Mouse (Mus musculus) stomach, embryonic 15.5 days (tissue): ENCODE measurements at regions not wholly inside any gene's neighbourhood (a gene's known extent, or its start where the extent isn't known, plus 50 kb on each side); places are given as distances from the start of the nearest gene placed in this dataset.
"Not testable (repeated sequence)": the region's sequence is repeated elsewhere in the genome, so short reads cannot be mapped to it uniquely, and the experiment has no call there.

Experiments used
- ATAC-seq: fragments of 200-750 bp; cut with Nextera tagmentation; 2 replicates; pipeline ENCODE4 v1.8.0; 2017; ENCODE audit warnings: low read depth, moderate number of reproducible peaks, moderate TSS enrichment; ENCODE audit not compliant: insufficient read depth, low FRiP score
- H3K27ac ChIP-seq: fragments of 300-500 bp; sonication (generic); 2 replicates; pipeline ENCODE4 v1.5.1; 2015; ENCODE audit warnings: mild to moderate bottlenecking, inconsistent platforms
- H3K27me3 ChIP-seq: fragments of 300-500 bp; sonication (generic); replicated peaks from 2 replicates; pipeline ENCODE4 v1.6.1; 2015; ENCODE audit warnings: inconsistent platforms
- H3K36me3 ChIP-seq: fragments of 300-500 bp; sonication (generic); 2 replicates; pipeline ENCODE4 v1.6.1; 2015; ENCODE audit warnings: inconsistent platforms
- H3K4me1 ChIP-seq: fragments of 300-500 bp; sonication (generic); 2 replicates; pipeline ENCODE4 v1.6.1; 2015; ENCODE audit warnings: inconsistent platforms
- H3K4me2 ChIP-seq: fragments of 300-500 bp; sonication (generic); 2 replicates; pipeline ENCODE4 v1.6.1; 2015; ENCODE audit warnings: mild to moderate bottlenecking, inconsistent platforms
- H3K4me3 ChIP-seq: fragments of 300-500 bp; sonication (generic); replicated peaks from 2 replicates; pipeline ENCODE4 v1.5.1; 2015; ENCODE audit warnings: inconsistent platforms
- H3K9ac ChIP-seq: fragments of 300-500 bp; sonication (generic); 2 replicates; pipeline ENCODE4 v1.6.1; 2015; ENCODE audit warnings: inconsistent platforms
- H3K9me3 ChIP-seq: fragments of 300-500 bp; sonication (generic); 2 replicates; pipeline ENCODE4 v1.6.1; 2016; ENCODE audit warnings: inconsistent platforms
- WGBS: fragments of 180-500 bp; shearing (Covaris S2); methylation state at CpG from one replicate; pipeline ENCODE4 v1.1.7; 2015; 5-methylcytosine and 5-hydroxymethylcytosine counted together

DNA sequence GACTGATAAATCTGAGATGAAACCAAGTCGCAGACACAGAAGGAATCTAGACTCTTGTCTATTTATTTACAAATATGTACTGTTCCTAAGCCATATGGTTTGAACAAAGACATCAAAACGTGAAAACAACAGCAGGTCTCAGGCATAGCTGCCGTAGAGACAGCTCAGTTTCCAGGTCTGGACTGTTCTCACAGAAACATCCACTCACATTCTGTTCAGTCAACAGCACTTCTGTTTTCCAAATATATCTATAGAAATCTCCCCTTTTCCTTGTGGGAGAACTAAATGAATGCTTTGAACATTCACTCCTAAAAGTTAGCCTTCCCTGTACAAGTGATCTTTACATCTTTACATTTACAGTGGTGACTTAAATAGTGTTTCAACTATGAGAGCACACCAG is 156.8 kb upstream of the Slc13a1 start:
- Histone ChIP-seq H3K4me2 (no peak overlapping the region), H3K9me3 (no peaks in the 10 kb centered on the region), H3K36me3 (no peaks in the 10 kb centered on the region), H3K27me3 (no peaks in the 10 kb centered on the region), H3K4me1 (no peaks in the 10 kb centered on the region), H3K9ac (no peak overlapping the region), H3K4me3 (no peak overlapping the region), H3K27ac (no peak overlapping the region)
- no peak for ATAC-seq
- 74% methylated on average over 3 of the region's 3 CpGs for WGBS

- no peaks in the 10 kb centered on the region for H3K4me1 ChIP-seq
- no peaks in the 10 kb centered on the region for H3K36me3 ChIP-seq
- ATAC-seq, result no peak
- no peaks in the 10 kb centered on the region for H3K9me3 ChIP-seq
- H3K9ac ChIP-seq, result no peak overlapping the region
- WGBS, result 73% methylated on average over 3 of the region's 3 CpGs
- H3K27me3 ChIP-seq, result no peaks in the 10 kb centered on the region
- no peak overlapping the region for H3K4me2 ChIP-seq
- no peak overlapping the region for H3K27ac ChIP-seq
- H3K4me3 ChIP-seq, result no peak overlapping the region
Measured at GRCm38 (mm10) chr6:24322371-24322770, 154.5 kb upstream of the Slc13a1 start.

DNA sequence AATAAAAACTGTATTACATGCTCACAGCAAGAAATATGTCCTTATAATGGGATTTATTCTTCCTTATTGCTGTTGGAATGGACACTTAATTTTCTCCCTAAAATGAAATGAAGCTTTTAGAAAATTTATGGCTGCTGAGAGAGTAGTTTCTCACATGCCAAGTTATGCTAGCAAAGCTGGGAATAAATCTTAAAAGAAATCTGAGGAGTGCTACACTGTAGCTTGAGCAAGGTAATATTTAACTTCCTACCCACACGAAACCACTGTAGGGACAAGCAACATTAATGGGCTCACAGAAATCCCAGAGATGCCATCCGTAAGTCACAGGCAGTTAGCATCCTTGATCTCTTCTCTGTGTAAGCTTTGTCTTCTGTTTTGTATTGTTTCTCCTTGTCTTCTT is 151.0 kb upstream of the Slc13a1 start:
- no peak overlapping the region for H3K27ac ChIP-seq
- no peaks in the 10 kb centered on the region for H3K27me3 ChIP-seq
- H3K36me3 ChIP-seq, result no peaks in the 10 kb centered on the region
- ATAC-seq, result no peak
- H3K9me3 ChIP-seq, result no peaks in the 10 kb centered on the region
- 57% methylated on average over 2 of the region's 2 CpGs for WGBS
- no peak overlapping the region for H3K9ac ChIP-seq
- no peak overlapping the region for H3K4me2 ChIP-seq
- no peaks in the 10 kb centered on the region for H3K4me1 ChIP-seq
- no peak overlapping the region for H3K4me3 ChIP-seq

DNA sequence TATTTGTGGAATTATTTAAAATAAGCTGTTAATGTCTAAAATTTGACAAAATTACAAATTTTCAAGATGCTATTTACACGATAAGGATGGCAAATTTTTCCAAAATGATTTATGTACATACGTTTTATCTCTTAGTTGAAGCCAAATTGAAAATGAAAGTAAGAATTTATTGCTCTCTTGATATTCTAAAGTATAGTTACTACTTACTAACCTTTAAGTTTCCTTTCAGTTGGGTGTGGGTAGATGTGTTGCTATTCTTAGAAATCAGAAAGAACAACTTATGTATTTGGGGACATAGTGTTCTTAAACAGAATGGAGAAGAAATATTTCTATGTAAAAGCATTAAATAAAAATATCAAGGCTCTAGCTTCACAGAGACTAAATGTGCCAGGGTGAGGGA is 142.8 kb upstream of the Slc13a1 start:
- Histone ChIP-seq H3K9ac (no peak overlapping the region), H3K4me1 (no peaks in the 10 kb centered on the region), H3K36me3 (no peaks in the 10 kb centered on the region), H3K27ac (no peak overlapping the region), H3K9me3 (no peaks in the 10 kb centered on the region), H3K4me3 (no peak overlapping the region), H3K27me3 (no peaks in the 10 kb centered on the region), H3K4me2 (no peak overlapping the region)
- 67% methylated on average over 2 of the region's 2 CpGs for WGBS
- no peak for ATAC-seq

DNA sequence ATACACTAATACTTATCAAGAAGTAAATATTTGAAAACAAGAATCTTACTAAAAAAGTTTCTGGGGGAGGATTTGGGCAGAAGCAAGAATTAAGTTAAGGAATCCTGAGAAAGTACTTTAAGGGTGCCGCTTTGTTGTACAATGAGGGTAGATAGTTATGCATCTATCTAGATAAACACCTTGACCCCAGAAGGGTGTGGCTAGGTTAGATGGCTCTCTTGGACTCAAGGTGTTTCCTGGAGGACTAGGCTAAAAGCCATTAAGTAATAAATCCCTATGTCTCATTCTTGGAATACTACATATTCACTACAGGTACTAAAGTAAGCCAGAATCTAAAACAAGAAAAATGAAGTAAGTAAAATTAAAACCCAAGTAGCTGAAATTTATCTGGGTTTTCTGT is 141.9 kb upstream of the Slc13a1 start:
- Histone ChIP-seq H3K4me2 (no peak overlapping the region), H3K9ac (no peak overlapping the region), H3K36me3 (no peaks in the 10 kb centered on the region), H3K4me1 (no peaks in the 10 kb centered on the region), H3K27ac (no peak overlapping the region), H3K9me3 (no peaks in the 10 kb centered on the region), H3K27me3 (no peaks in the 10 kb centered on the region), H3K4me3 (no peak overlapping the region)
- no peak for ATAC-seq
- WGBS, result 76% methylated on average over 1 of the region's 1 CpGs

- Histone ChIP-seq H3K4me2 (no peak overlapping the region), H3K27ac (no peak overlapping the region), H3K9ac (no peak overlapping the region), H3K9me3 (no peaks in the 10 kb centered on the region), H3K4me1 (no peaks in the 10 kb centered on the region), H3K4me3 (no peak overlapping the region), H3K27me3 (no peaks in the 10 kb centered on the region), H3K36me3 (no peaks in the 10 kb centered on the region)
- no peak for ATAC-seq
- WGBS, result 75% methylated on average over 4 of the region's 4 CpGs
Measured at GRCm38 (mm10) chr6:24301681-24302080, 133.8 kb upstream of the Slc13a1 start.

- Histone ChIP-seq H3K27me3 (no peaks in the 10 kb centered on the region), H3K4me3 (no peak overlapping the region), H3K9ac (no peak overlapping the region), H3K9me3 (no peaks in the 10 kb centered on the region), H3K4me1 (no peaks in the 10 kb centered on the region), H3K36me3 (no peaks in the 10 kb centered on the region), H3K4me2 (no peak overlapping the region), H3K27ac (no peak overlapping the region)
- 85% methylated on average over 2 of the region's 2 CpGs for WGBS
- ATAC-seq, result no peak
Measured at GRCm38 (mm10) chr6:24301146-24301545, 133.3 kb upstream of the Slc13a1 start.

DNA sequence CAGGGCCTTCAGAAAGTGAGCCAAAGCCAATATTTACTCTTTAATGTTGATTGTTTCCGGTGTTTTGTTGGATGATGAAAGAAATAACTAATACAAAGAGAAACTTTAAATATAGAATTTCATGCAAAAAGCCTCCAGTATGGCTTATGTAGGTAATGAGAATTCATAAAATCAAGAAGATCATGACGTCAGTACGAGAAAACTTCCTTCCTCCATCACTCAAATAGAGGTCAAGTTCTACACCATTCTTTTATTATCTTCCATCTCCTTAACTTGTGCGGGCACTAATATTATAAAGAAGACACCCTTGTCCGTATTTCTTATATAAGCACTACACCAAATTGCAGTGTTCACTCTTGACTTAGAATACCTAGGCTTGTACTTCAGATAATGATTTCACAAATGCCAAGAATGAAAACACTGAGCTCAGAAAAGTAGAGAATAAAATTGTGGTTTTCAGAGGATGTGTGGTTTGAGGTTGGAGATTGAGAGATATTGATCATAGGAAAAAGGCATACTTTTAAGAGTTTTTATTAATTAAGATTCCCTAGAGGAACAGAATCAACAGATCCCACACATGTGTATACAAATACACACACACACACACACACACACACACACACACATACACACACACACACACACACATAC is 130.8 kb upstream of the Slc13a1 start:
- no peak overlapping the region for H3K4me3 ChIP-seq
- no peak overlapping the region for H3K4me2 ChIP-seq
- 82% methylated on average over 5 of the region's 5 CpGs for WGBS
- no peak for ATAC-seq
- H3K9ac ChIP-seq, result no peak overlapping the region
- no peak overlapping the region for H3K27ac ChIP-seq
- no peaks in the 10 kb centered on the region for H3K36me3 ChIP-seq
- H3K9me3 ChIP-seq, result no peaks in the 10 kb centered on the region
- no peaks in the 10 kb centered on the region for H3K27me3 ChIP-seq
- no peaks in the 10 kb centered on the region for H3K4me1 ChIP-seq

GRCm38 (mm10) chr6:24288757-24289156 is 120.9 kb upstream of the Slc13a1 start:
- H3K9me3 ChIP-seq, H3K4me2 ChIP-seq, H3K4me1 ChIP-seq, H3K27ac ChIP-seq, H3K36me3 ChIP-seq, ATAC-seq, H3K27me3 ChIP-seq, H3K4me3 ChIP-seq, H3K9ac ChIP-seq: not testable (repeated sequence)
- WGBS, result 81% methylated on average over 2 of the region's 2 CpGs

GRCm38 (mm10) chr6:24272821-24273220 is 104.9 kb upstream of the Slc13a1 start:
- Histone ChIP-seq H3K27ac (no peak overlapping the region), H3K27me3 (no peaks in the 10 kb centered on the region), H3K4me1 (no peaks in the 10 kb centered on the region), H3K4me3 (no peak overlapping the region), H3K9ac (no peak overlapping the region), H3K4me2 (no peak overlapping the region), H3K9me3 (no peaks in the 10 kb centered on the region), H3K36me3 (no peaks in the 10 kb centered on the region)
- ATAC-seq, result no peak
- WGBS, result 72% methylated on average over 5 of the region's 5 CpGs

GRCm38 (mm10) chr6:24269633-24270032 is 101.7 kb upstream of the Slc13a1 start:
- H3K4me1 ChIP-seq, result no peaks in the 10 kb centered on the region
- no peaks in the 10 kb centered on the region for H3K36me3 ChIP-seq
- no peak overlapping the region for H3K4me3 ChIP-seq
- H3K4me2 ChIP-seq, result no peak overlapping the region
- H3K9ac ChIP-seq, result no peak overlapping the region
- H3K9me3 ChIP-seq, result no peaks in the 10 kb centered on the region
- H3K27ac ChIP-seq, result no peak overlapping the region
- 74% methylated on average over 3 of the region's 3 CpGs for WGBS
- no peak for ATAC-seq
- no peaks in the 10 kb centered on the region for H3K27me3 ChIP-seq

- 78% methylated on average over 4 of the region's 4 CpGs for WGBS
- no peak overlapping the region for H3K27ac ChIP-seq
- no peaks in the 10 kb centered on the region for H3K9me3 ChIP-seq
- no peak overlapping the region for H3K4me3 ChIP-seq
- no peak overlapping the region for H3K9ac ChIP-seq
- H3K36me3 ChIP-seq, result no peaks in the 10 kb centered on the region
- no peak for ATAC-seq
- no peaks in the 10 kb centered on the region for H3K27me3 ChIP-seq
- H3K4me2 ChIP-seq, result no peak overlapping the region
- no peaks in the 10 kb centered on the region for H3K4me1 ChIP-seq
Measured at GRCm38 (mm10) chr6:24263796-24264195, 95.9 kb upstream of the Slc13a1 start.

DNA sequence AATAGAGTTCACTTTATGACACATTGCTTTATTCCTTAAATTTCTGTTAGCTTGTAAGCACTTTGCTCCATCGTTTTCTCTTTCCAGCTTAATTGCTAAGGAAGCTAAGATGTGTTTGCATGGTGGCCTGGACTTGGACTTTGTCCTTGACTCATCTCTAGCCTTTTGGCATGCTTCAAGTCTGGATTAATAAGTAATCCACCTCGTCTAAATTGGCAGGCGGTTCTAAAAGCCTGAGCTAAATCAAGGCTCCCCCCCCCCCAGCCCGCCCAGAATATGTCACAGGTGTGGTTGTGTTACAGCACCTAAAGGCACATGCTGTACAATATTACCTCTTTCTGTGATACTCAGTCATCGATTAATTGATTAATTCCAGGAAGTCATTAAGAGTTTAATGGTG is 94.7 kb upstream of the Slc13a1 start:
- ATAC-seq, result peak; percentile 66
- 54% methylated on average over 5 of the region's 5 CpGs for WGBS
- no peaks in the 10 kb centered on the region for H3K9me3 ChIP-seq
- H3K9ac ChIP-seq, result no peak overlapping the region
- no peaks in the 10 kb centered on the region for H3K27me3 ChIP-seq
- H3K36me3 ChIP-seq, result no peaks in the 10 kb centered on the region
- H3K4me3 ChIP-seq, result no peak overlapping the region
- H3K4me1 ChIP-seq, result no peaks in the 10 kb centered on the region
- no peak overlapping the region for H3K4me2 ChIP-seq
- no peak overlapping the region for H3K27ac ChIP-seq
